Mouse (Mus musculus) heart, adult 18-20 months (tissue): ENCODE data around the gene Ptger1. TPM values are rescaled to one million over a fixed set of nuclear protein-coding genes. Genes with fewer than 3 reads are reported as not detected.
A peak's percentile ranks its signal among the peaks of the same experiment; 100 is the strongest.

Experiments
- DNase-seq, 2 experiments: peaks; one replicate each; pipeline ENCODE4 v3.0.0; 2021 to 2022; ENCODE audit warnings: mixed read lengths in 1 of 2
- long read RNA-seq, 2 experiments: library from polyadenylated mRNA; stranded (forward); transcript quantifications; one replicate each; pipeline ENCODE4 v2.0.0; 2021
- total RNA-seq, 2 experiments: library from RNA; stranded (reverse); gene quantifications; 2 replicates each; pipeline ENCODE4 v1.2.3; 2021

The Ptger1 gene
- total RNA-seq, result under 1 TPM; 0.07 to 0.41 TPM
- long read RNA-seq, experiment 1, result 0 reads
- long read RNA-seq, experiment 2, result 0 reads

- peak; percentile 74 to 88 for DNase-seq
These were observed at the start of gene Ptger1 for GRCm38 (mm10) chr8:83665969-83666865. Gene Ptger1 (plus strand): TSS chr8:83666678.

GRCm38 (mm10) chr8:83617111-83617510 is 49.4 kb upstream of the Ptger1 start:
- DNase-seq, result no peak

- DNase-seq, result no peak
These were observed 47.9 kb upstream of the Ptger1 start for GRCm38 (mm10) chr8:83618566-83618965.

GRCm38 (mm10) chr8:83619568-83620285 is 46.8 kb upstream of the Ptger1 start:
- no peak for DNase-seq

GRCm38 (mm10) chr8:83621691-83622388 is 44.6 kb upstream of the Ptger1 start:
- DNase-seq, result no peak

GRCm38 (mm10) chr8:83622389-83622989 is 44.0 kb upstream of the Ptger1 start:
- peak; percentile 86 to 94 for DNase-seq

- DNase-seq, result no peak
These were observed 42.9 kb upstream of the Ptger1 start for GRCm38 (mm10) chr8:83623549-83623948.

- peak in 1 of 2 experiments; percentile 41 for DNase-seq
These were observed 41.7 kb upstream of the Ptger1 start for GRCm38 (mm10) chr8:83624739-83625138.

GRCm38 (mm10) chr8:83625676-83626299 is 40.7 kb upstream of the Ptger1 start:
- DNase-seq, result no peak

GRCm38 (mm10) chr8:83632083-83632707 is 34.3 kb upstream of the Ptger1 start:
- DNase-seq, result no peak

- DNase-seq, result no peak
These were observed 27.6 kb upstream of the Ptger1 start for GRCm38 (mm10) chr8:83638856-83639255.

GRCm38 (mm10) chr8:83639649-83640048 is 26.8 kb upstream of the Ptger1 start:
- no peak for DNase-seq

GRCm38 (mm10) chr8:83647511-83647910 is 19.0 kb upstream of the Ptger1 start:
- no peak for DNase-seq

- DNase-seq, result no peak
These were observed 18.4 kb upstream of the Ptger1 start for GRCm38 (mm10) chr8:83648031-83648430.

- DNase-seq, result no peak
These were observed 16.8 kb upstream of the Ptger1 start for GRCm38 (mm10) chr8:83649699-83650098.

- DNase-seq, result peak; percentile 95 to 98
These were observed 14.3 kb upstream of the Ptger1 start, which contains the start of gene Gipc1 for GRCm38 (mm10) chr8:83652030-83652743. Gene Gipc1 (plus strand): TSS chr8:83652677.

GRCm38 (mm10) chr8:83652744-83653661 is 13.5 kb upstream of the Ptger1 start:
- DNase-seq, result peak in 1 of 2 experiments; percentile 52

- DNase-seq, result peak in 1 of 2 experiments; percentile 41
These were observed 12.8 kb upstream of the Ptger1 start for GRCm38 (mm10) chr8:83653662-83654017.

GRCm38 (mm10) chr8:83654725-83655124 is 11.8 kb upstream of the Ptger1 start:
- no peak for DNase-seq
